Mouse (Mus musculus) myocyte (in vitro differentiated cells): ENCODE measurements around the gene Osbpl11. TPM values are rescaled to one million over a fixed set of nuclear protein-coding genes. Genes with fewer than 3 reads are reported as not detected.
"Not testable (repeated sequence)": the region's sequence is repeated elsewhere in the genome, so short reads cannot be mapped to it uniquely, and the experiment has no call there.

Experiments used
- H3K27me3 ChIP-seq: one replicate; pipeline ENCODE4 v1.6.1; 2011; ENCODE audit not compliant: control insufficient read depth, insufficient read depth, insufficient read length
- H3K36me3 ChIP-seq: one replicate; pipeline ENCODE4 v1.6.1; 2011; ENCODE audit not compliant: control insufficient read depth, insufficient read depth
- H3K4me2 ChIP-seq: one replicate; pipeline ENCODE4 v1.6.1; 2011; ENCODE audit warnings: low read depth, control low read depth
- H3K4me3 ChIP-seq: one replicate; pipeline ENCODE4 v1.5.1; 2011; ENCODE audit warnings: mild to moderate bottlenecking, control low read depth, moderate library complexity
- H3K79me2 ChIP-seq: one replicate; pipeline ENCODE4 v1.6.1; 2011; ENCODE audit not compliant: control insufficient read depth, insufficient read depth
- H3ac ChIP-seq: one replicate; pipeline ENCODE4 v1.6.1; 2011; ENCODE audit not compliant: control insufficient read depth, insufficient read length
- CEBPB ChIP-seq: IDR thresholded peaks from 2 replicates; pipeline ENCODE4 v1.6.1; 2011; ENCODE audit warnings: mild to moderate bottlenecking, moderate library complexity; ENCODE audit not compliant: poor library complexity, insufficient read depth, severe bottlenecking
- E2F4 ChIP-seq: IDR thresholded peaks from one replicate; pipeline ENCODE4 v1.6.1; 2011; ENCODE audit warnings: mild to moderate bottlenecking, control low read depth, moderate library complexity; ENCODE audit not compliant: insufficient read depth
- MAX ChIP-seq: IDR thresholded peaks from one replicate; pipeline ENCODE4 v1.6.1; 2011; ENCODE audit warnings: low read depth, mild to moderate bottlenecking, control low read depth
- MYOD1 ChIP-seq, 3 experiments: IDR thresholded peaks; one replicate each; pipeline ENCODE4 v1.6.1; 2011; ENCODE audit warnings: control low read depth in 2 of 3, low read depth in 2 of 3, mild to moderate bottlenecking in 2 of 3, moderate library complexity in 1 of 3; ENCODE audit not compliant: insufficient read length in 2 of 3, control insufficient read depth in 1 of 3
- MYOG ChIP-seq, 3 experiments: IDR thresholded peaks; one replicate each; pipeline ENCODE4 v1.6.1; 2011; ENCODE audit warnings: control low read depth in 2 of 3, low read depth in 2 of 3, mild to moderate bottlenecking in 2 of 3; ENCODE audit not compliant: insufficient read length in 2 of 3, control insufficient read depth in 1 of 3, insufficient read depth in 1 of 3
- POLR2A ChIP-seq: IDR thresholded peaks from one replicate; pipeline ENCODE4 v1.6.1; 2011; ENCODE audit warnings: low read depth, mild to moderate bottlenecking, control low read depth, moderate library complexity; ENCODE audit not compliant: insufficient read length
- POLR2AphosphoS2 ChIP-seq: IDR thresholded peaks from one replicate; pipeline ENCODE4 v1.6.1; 2011; ENCODE audit warnings: low read depth, control low read depth; ENCODE audit not compliant: insufficient read length
- REST ChIP-seq: IDR thresholded peaks from one replicate; pipeline ENCODE4 v1.6.1; 2011; ENCODE audit warnings: mild to moderate bottlenecking, control low read depth, moderate library complexity; ENCODE audit not compliant: insufficient read depth, insufficient read length
- SRF ChIP-seq: IDR thresholded peaks from one replicate; pipeline ENCODE4 v1.6.1; 2011; ENCODE audit warnings: low read depth; ENCODE audit not compliant: control insufficient read depth, insufficient read length
- TCF12 ChIP-seq: IDR thresholded peaks from one replicate; pipeline ENCODE4 v1.6.1; 2011; ENCODE audit warnings: mild to moderate bottlenecking, control low read depth; ENCODE audit not compliant: poor library complexity, insufficient read depth, severe bottlenecking
- TCF3 ChIP-seq: IDR thresholded peaks from one replicate; pipeline ENCODE4 v1.6.1; 2011; ENCODE audit warnings: low read depth, control low read depth; ENCODE audit not compliant: insufficient read length
- USF1 ChIP-seq: IDR thresholded peaks from one replicate; pipeline ENCODE4 v1.6.1; 2011; ENCODE audit warnings: low read depth, mild to moderate bottlenecking, control low read depth, moderate library complexity
- polyA plus RNA-seq: library from polyadenylated mRNA; unstranded; fragments of >200 nt; fragmentation: generic; extraction: Trizol; gene quantifications from one replicate; pipeline ENCODE4 v1.2.1, GENCODE M21; 2012; ENCODE audit warnings: missing spikeins

Gene Osbpl11
- polyA plus RNA-seq, 1 experiment, result 8.5 TPM

DNA sequence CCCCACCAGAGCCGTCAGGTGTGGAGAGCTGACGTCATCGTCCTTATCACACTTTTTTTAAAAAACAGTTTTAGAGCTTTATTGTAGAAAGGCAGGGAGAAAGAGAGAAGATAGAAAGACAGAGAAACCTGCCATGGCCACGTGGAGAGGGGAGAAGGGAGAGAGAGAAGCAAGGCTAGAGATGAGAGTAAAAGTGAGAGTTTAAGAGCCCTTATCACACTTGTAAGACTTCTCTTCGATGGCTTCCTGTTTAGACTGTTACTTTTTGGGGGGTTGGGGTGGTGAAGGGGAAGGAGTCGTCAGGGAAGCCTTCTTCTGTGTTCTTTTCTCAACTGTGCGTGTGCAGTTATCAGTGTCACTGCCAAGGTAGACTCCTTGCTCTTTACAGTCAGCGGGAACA is 15.7 kb downstream of the Osbpl11 start:
- Histone ChIP-seq H3K36me3 (peaks cover 19% of the 10 kb centered on the region), H3K27me3 (no peaks in the 10 kb centered on the region), H3ac (no peak overlapping the region)

DNA sequence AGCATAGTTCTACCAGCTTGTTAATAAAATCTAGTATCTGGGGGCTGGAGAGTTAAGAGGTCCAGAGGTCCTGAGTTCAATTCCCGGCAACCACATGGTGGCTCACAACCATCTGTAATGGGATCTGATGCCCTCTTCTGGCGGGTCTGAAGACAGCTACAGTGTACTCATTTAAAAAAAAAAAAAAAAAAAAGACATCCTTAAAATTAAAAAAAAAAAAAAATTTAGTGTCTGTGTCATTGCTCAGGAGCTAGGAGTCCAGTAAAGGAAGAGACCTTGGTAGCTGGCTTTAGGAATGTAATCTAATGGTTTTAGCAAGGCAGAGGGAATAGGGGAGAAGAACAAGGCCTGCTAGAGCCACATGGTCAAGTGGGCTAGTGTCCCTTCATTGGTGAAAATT is 25.9 kb downstream of the Osbpl11 start:
- Histone ChIP-seq H3K36me3 (peaks cover 34% of the 10 kb centered on the region), H3K4me2 (no peak overlapping the region), H3ac (no peak overlapping the region), H3K27me3 (no peaks in the 10 kb centered on the region), H3K79me2 (no peaks in the 10 kb centered on the region), H3K4me3 (no peak overlapping the region)
- TF ChIP-seq MYOD1 (IDR thresholded peaks at IDR 0.05; ENCODE audit: control insufficient read depth in 1 of 3, insufficient read length in 2 of 3, low read depth in 2 of 3), result no peak
- TF ChIP-seq USF1, result no peak

More for the DNA sequence above, 15.7 kb downstream of the Osbpl11 start:
- Histone ChIP-seq H3K4me3 (no peak overlapping the region), H3K79me2 (no peaks in the 10 kb centered on the region), H3K4me2 (no peak overlapping the region)
- TF ChIP-seq MYOD1 (IDR thresholded peaks at IDR 0.05; ENCODE audit: control insufficient read depth in 1 of 3, insufficient read length in 2 of 3, low read depth in 2 of 3) (no peak), POLR2AphosphoS2 (no peak), SRF (no peak), REST (no peak), TCF3 (no peak), MAX (no peak)

DNA sequence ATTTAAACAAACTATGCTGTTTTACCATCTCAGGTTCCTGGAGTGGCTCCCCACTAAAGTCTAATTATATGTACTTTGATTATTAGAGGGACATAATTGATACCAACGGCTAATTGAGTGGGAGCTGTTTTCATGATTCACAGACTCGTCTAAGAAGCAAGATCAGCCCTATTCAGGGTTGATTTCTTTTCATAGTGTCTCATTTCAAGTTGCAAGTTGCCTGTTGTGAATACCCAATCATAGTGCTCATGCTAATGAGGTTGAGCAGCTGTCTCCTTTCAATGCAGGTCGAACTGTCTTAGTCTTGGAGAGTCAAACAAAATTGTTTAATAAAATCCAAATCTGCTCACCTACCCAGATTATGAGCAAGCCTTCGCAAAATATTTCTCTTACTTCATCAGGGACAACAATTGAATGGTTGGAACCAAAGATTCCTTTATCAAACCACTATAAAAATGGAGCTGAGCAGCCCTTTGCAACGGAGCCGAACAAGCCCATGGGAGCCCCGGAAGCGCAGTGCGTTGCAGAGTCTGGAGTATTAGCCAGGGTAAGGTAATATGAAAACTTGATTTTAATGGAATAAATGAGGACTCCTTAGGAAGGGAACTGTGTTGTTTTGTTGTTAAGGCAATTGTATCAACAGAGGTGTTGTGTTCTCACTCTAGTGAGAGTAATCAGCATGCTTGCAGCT is 31.6 kb downstream of the Osbpl11 start:
- Histone ChIP-seq H3K4me3 (no peak overlapping the region), H3K4me2 (no peak overlapping the region), H3K27me3 (no peaks in the 10 kb centered on the region), H3K79me2 (no peaks in the 10 kb centered on the region), H3ac (no peak overlapping the region), H3K36me3 (peaks cover 25% of the 10 kb centered on the region)
- TF ChIP-seq MYOG (IDR thresholded peaks at IDR 0.05; ENCODE audit: control insufficient read depth in 1 of 3, insufficient read depth in 1 of 3, insufficient read length in 2 of 3, low read depth in 2 of 3), result no peak
- TF ChIP-seq TCF12, result no peak
- TF ChIP-seq E2F4, result no peak
- TF ChIP-seq TCF3, result no peak
- TF ChIP-seq SRF, result no peak
- TF ChIP-seq REST, result no peak
- no peak for TF ChIP-seq MYOD1 (IDR thresholded peaks at IDR 0.05; ENCODE audit: control insufficient read depth in 1 of 3, insufficient read length in 2 of 3, low read depth in 2 of 3)
- no peak for TF ChIP-seq USF1
- TF ChIP-seq CEBPB, result no peak
- TF ChIP-seq POLR2A, result no peak
- TF ChIP-seq POLR2AphosphoS2, result no peak
- TF ChIP-seq MAX, result no peak

DNA sequence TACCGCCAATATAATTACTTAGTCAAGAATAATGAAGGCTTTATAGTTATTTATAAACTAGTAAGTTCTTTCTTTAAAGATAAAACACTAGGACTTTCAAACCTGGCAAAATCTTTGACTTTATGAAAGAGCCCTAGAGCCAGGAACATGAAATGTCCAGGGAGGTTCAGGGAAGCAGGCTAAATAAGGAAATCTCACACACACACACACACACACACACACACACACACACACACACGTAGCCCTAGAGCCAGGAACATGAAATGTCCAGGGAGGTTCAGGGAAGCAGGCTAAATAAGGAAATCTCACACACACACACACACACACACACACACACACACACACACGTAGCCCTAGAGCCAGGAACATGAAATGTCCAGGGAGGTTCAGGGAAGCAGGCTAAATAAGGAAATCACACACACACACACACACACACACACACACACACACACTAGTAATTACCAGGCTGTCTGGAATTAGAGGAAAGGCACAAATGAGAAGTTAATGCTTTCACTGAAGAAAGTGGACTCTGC is 32.7 kb downstream of the Osbpl11 start:
- H3ac ChIP-seq, H3K79me2 ChIP-seq, H3K27me3 ChIP-seq, H3K4me3 ChIP-seq, H3K4me2 ChIP-seq: not testable (repeated sequence)
- H3K36me3 ChIP-seq, result peaks cover 28% of the 10 kb centered on the region

DNA sequence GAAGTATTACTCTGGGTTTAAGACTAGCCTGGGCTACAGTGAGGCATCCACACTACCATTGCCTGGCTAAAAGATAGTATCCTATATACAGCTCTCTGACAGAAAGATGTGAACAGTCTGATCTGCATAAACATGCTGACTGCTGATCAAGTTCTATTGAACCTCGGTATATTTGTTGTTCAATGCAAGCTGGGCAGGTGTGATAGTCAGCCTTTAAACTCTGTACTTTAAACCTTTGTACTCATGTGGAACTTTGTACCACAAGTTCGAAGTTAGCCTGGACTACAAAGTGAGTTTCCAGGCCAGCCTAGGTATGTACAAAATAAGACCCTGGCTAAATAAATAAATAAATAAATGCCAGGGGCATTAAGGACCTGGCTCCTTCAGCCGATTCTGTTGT is 37.6 kb downstream of the Osbpl11 start:
- H3K4me2 ChIP-seq, result no peak overlapping the region
- no peaks in the 10 kb centered on the region for H3K79me2 ChIP-seq
- H3ac ChIP-seq, result no peak overlapping the region
- peaks cover 23% of the 10 kb centered on the region for H3K36me3 ChIP-seq
- H3K4me3 ChIP-seq, result no peak overlapping the region
- no peaks in the 10 kb centered on the region for H3K27me3 ChIP-seq
- TF ChIP-seq USF1 (no peak), REST (no peak), POLR2A (no peak), MYOG (IDR thresholded peaks at IDR 0.05; ENCODE audit: control insufficient read depth in 1 of 3, insufficient read depth in 1 of 3, insufficient read length in 2 of 3, low read depth in 2 of 3) (no peak), SRF (no peak), E2F4 (no peak), TCF12 (no peak), CEBPB (no peak), TCF3 (no peak), MAX (no peak)

DNA sequence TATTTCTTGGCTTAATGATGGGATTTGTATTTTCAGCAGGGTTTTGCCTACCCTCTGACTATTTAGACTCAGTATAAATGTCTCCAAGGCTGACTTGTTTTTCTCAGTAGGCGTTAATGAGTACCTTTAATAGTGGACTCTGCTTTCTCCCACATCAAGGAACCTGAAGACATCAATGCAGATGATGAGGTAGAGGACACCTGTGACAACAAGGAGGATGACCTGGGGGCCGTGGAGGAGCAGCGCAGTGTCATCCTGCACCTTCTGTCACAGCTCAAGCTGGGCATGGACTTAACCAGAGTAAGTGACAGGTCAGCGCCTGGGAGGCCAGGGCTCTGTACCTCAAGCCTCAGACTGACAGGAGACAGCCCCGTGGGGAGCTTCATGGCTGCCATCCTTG is 39.5 kb downstream of the Osbpl11 start:
- H3K79me2 ChIP-seq, result no peaks in the 10 kb centered on the region
- no peak overlapping the region for H3K4me3 ChIP-seq
- TF ChIP-seq MAX (no peak), POLR2AphosphoS2 (no peak), TCF12 (no peak), MYOD1 (IDR thresholded peaks at IDR 0.05; ENCODE audit: control insufficient read depth in 1 of 3, insufficient read length in 2 of 3, low read depth in 2 of 3) (no peak), TCF3 (no peak), MYOG (IDR thresholded peaks at IDR 0.05; ENCODE audit: control insufficient read depth in 1 of 3, insufficient read depth in 1 of 3, insufficient read length in 2 of 3, low read depth in 2 of 3) (no peak), POLR2A (no peak), CEBPB (no peak)
- no peak overlapping the region for H3ac ChIP-seq
- peaks cover 40% of the 10 kb centered on the region for H3K36me3 ChIP-seq
- H3K4me2 ChIP-seq, result no peak overlapping the region
- no peaks in the 10 kb centered on the region for H3K27me3 ChIP-seq
